Mouse (Mus musculus): ENCODE results near the gene Tmem186. TPM values are rescaled to one million over a fixed set of nuclear protein-coding genes. Genes with fewer than 3 reads are reported as not detected.

Tmem186 gene
- polyA plus RNA-seq, 1 experiment from 2014 or later = 25.4 TPM

GRCm38 (mm10) chr16:8673343-8673742, 35.8 kb upstream of the Tmem186 start:
- H3K36me3 ChIP-seq (replicated peaks) = 0 out of 2 replicates have a peak, but pooled peaks cover 5% of the 10 kb centered on the region
- ATAC-seq (ENCODE audit: low FRiP score) = no peak
- peaks cover 29% of the 10 kb centered on the region for H3K4me1 ChIP-seq
- WGBS = 78% methylated on average over 6 of the region's 6 CpGs
- H3K27me3 ChIP-seq = peaks cover 14% of the 10 kb centered on the region
- no peak overlapping the region for H3K9ac ChIP-seq
- no peak overlapping the region for H3K4me2 ChIP-seq
- no peak overlapping the region for H3K27ac ChIP-seq
- no peaks in the 10 kb centered on the region for H3K9me3 ChIP-seq
- no peak overlapping the region for H3K4me3 ChIP-seq (replicated peaks)

DNA sequence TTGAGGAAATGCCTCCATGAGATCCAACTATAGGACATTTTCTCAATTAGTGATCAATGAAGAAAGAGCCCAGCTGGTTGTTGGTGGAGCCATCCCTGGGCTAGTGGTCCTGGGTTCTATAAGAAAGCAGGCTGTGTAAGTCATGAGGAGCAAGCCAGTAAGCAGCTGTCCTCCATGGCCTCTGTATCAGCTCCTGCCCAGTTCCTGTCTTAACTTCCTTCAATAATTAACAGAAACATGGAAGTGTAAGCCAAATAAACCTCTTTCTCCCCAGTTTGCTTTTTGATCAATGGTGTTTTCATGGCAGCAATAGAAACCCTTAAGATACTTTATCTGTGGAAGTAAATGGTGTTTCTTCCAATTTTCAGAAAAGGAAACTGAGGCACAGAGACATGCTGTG, 35.3 kb upstream of the Tmem186 start:
- ATAC-seq (ENCODE audit: low FRiP score) = no peak
- Histone ChIP-seq H3K4me3 (replicated peaks) (peak overlapping the region; percentile 69; the same call in 1 of the 2 replicates), H3K9me3 (no peaks in the 10 kb centered on the region), H3K4me2 (peak overlapping the region; percentile 82; the same call in 1 of the 2 replicates), H3K36me3 (replicated peaks) (0 out of 2 replicates have a peak, but pooled peaks cover 5% of the 10 kb centered on the region), H3K9ac (no peak overlapping the region), H3K27me3 (peaks cover 14% of the 10 kb centered on the region), H3K27ac (no peak overlapping the region), H3K4me1 (peaks cover 34% of the 10 kb centered on the region)

- H3K4me2 ChIP-seq = peak overlapping the region; percentile 82
- H3K36me3 ChIP-seq (replicated peaks) = 0 out of 2 replicates have a peak, but pooled peaks cover 5% of the 10 kb centered on the region
- H3K4me1 ChIP-seq = peaks cover 39% of the 10 kb centered on the region
- WGBS = 2% methylated on average over 18 of the region's 18 CpGs
- peak overlapping the region; percentile 78; the same call in 1 of the 2 replicates for H3K27ac ChIP-seq
- peak overlapping the region; percentile 69 for H3K4me3 ChIP-seq (replicated peaks)
- no peak for ATAC-seq (ENCODE audit: low FRiP score)
- H3K9me3 ChIP-seq = no peaks in the 10 kb centered on the region
- H3K9ac ChIP-seq = peak overlapping the region; percentile 80
- peaks cover 14% of the 10 kb centered on the region for H3K27me3 ChIP-seq
These were observed 34.8 kb upstream of the Tmem186 start for GRCm38 (mm10) chr16:8672350-8672687.

DNA sequence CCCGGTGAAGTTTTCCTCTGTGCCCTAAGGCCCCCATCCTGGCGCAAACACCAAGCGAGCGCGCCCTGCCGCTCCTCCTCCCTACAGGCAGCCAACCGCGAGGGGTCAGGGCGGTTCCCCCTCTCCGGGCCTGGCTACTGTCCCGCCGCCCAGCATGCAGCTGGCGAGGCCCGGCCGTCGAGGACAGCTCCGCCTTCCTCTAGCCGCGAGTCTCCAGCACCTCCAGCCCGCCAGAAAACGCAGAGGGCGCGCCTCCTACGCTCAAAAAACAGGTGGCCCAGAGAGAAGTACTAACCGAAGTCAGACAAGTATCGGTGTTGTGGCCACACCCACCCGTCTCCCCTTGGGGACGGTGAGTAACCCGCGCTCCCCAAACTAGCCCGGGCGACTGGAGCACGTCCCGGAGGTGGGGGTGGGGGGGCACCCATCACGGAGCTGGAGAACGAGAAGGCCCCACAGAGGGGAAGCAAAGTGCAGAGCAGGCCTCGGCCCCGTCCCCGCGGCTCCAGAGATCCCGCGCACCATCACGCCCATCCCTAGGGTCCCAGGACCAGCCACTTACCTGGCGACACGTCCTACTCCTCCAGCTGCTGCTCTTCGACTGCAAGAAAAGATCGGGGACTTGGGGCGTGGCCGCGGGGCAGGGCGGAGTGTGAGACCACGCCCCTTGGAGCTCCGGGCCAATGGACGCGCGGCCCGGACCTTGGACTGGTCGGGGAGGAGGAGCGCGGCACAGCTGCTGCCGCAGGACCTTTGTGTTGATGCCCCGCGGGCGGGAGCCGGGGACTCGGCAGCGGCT, 34.2 kb upstream of the Tmem186 start, which contains the start of gene Carhsp1:
Gene Carhsp1 (minus strand): TSS at position 605 of the 799 bp plus-strand sequence.
- H3K9me3 ChIP-seq = no peaks in the 10 kb centered on the region
- H3K36me3 ChIP-seq (replicated peaks) = 0 out of 2 replicates have a peak, but pooled peaks cover 5% of the 10 kb centered on the region
- under 1% methylated on average over 65 of the region's 67 CpGs for WGBS
- H3K9ac ChIP-seq = peak within 1 kb of the TSS; percentile 80
- H3K4me2 ChIP-seq = peak within 1 kb of the TSS; percentile 82
- H3K27ac ChIP-seq = peak within 1 kb of the TSS; percentile 78
- H3K4me1 ChIP-seq = peaks cover 44% of the 10 kb centered on the region
- peaks cover 14% of the 10 kb centered on the region for H3K27me3 ChIP-seq
- ATAC-seq (ENCODE audit: low FRiP score) = peak; percentile 93
- H3K4me3 ChIP-seq (replicated peaks) = peak within 1 kb of the TSS; percentile 69

GRCm38 (mm10) chr16:8670041-8671035, 32.8 kb upstream of the Tmem186 start:
- H3K9ac ChIP-seq = peak overlapping the region; percentile 80
- 2% methylated on average over 14 of the region's 15 CpGs for WGBS
- peak; percentile 62 for ATAC-seq (ENCODE audit: low FRiP score)
- peak overlapping the region; percentile 69 for H3K4me3 ChIP-seq (replicated peaks)
- H3K36me3 ChIP-seq (replicated peaks) = 0 out of 2 replicates have a peak, but pooled peaks cover 5% of the 10 kb centered on the region
- H3K27me3 ChIP-seq = peaks cover 14% of the 10 kb centered on the region
- peak overlapping the region; percentile 78 for H3K27ac ChIP-seq
- peaks cover 58% of the 10 kb centered on the region for H3K4me1 ChIP-seq
- H3K9me3 ChIP-seq = no peaks in the 10 kb centered on the region
- H3K4me2 ChIP-seq = peak overlapping the region; percentile 82

DNA sequence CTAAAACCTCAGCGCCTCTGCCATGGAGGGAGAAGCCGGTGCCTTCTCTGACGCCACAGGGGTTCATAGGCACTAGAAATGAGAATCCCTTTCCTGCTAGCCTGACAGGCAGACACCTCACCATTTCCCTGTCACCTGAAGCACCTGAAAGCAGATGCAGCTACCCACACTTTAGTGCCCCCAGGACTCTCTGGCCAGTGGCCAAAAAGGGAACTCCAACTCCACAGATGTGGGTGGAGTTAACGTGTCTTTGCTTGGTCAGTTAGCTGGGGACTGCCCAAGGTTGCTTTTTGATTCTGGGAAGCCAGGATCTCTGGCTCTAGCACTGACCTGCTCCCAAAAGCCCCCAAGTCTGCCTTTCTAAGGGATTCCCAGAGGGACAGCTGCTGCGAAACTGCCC, 31.9 kb upstream of the Tmem186 start:
- Histone ChIP-seq H3K4me3 (replicated peaks) (peak overlapping the region; percentile 69), H3K9me3 (no peaks in the 10 kb centered on the region), H3K4me1 (peaks cover 58% of the 10 kb centered on the region), H3K9ac (peak overlapping the region; percentile 80; the same call in 1 of the 2 replicates), H3K27me3 (peaks cover 14% of the 10 kb centered on the region), H3K36me3 (replicated peaks) (peaks cover 5% of the 10 kb centered on the region; the same call in 1 of the 2 replicates), H3K27ac (peak overlapping the region; percentile 78), H3K4me2 (peak overlapping the region; percentile 82)
- ATAC-seq (ENCODE audit: low FRiP score) = no peak
- WGBS = 46% methylated on average over 5 of the region's 5 CpGs

DNA sequence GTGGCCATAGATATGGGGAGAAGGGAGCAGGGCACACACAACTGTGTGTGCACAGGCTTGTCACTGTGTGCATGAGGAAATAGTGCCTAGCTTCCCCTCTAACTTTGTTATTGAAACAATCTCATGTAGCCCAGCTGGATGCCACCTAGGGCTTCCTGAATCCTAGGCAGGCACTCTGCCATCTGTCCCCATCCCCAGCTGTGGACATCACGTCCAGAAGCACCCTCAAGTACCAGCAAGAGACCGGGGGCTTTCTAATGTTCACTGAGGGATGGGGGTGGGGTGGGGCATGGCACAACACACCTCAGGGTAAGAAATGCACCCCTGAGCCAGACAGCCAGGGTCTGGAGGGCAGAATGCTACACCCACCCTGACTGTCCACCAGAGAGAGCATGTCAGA, 30.9 kb upstream of the Tmem186 start:
- H3K27me3 ChIP-seq = peaks cover 4% of the 10 kb centered on the region
- no peak overlapping the region for H3K27ac ChIP-seq
- H3K36me3 ChIP-seq (replicated peaks) = peaks cover 12% of the 10 kb centered on the region
- H3K4me2 ChIP-seq = 0 out of 2 replicates have a peak overlapping the region, but pooled peaks have one; percentile 15
- H3K4me1 ChIP-seq = peaks cover 63% of the 10 kb centered on the region
- H3K9me3 ChIP-seq = no peaks in the 10 kb centered on the region
- no peak overlapping the region for H3K4me3 ChIP-seq (replicated peaks)
- H3K9ac ChIP-seq = peak overlapping the region; percentile 80; the same call in 1 of the 2 replicates
- 76% methylated on average over 2 of the region's 2 CpGs for WGBS
- no peak for ATAC-seq (ENCODE audit: low FRiP score)

DNA sequence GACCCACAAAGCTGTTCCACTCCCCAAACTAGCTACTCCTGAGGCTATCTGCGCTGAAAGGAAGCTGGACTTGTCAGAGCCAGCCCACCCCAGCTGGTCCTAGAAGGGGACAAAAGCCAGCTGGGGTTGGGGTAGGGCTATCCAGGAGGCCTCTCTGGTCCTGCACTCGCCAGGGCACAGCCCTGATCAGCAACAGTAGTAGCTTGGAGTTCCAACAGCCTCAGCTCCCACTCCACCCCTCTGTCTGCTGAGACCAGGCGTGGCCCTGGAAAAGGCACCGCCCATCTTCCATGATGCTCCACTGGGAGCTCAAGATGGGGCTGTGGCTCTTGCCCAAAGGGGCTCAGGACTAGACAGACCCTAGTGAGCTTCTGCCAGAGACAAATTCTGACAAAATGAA, 30.3 kb upstream of the Tmem186 start:
- no peak for ATAC-seq (ENCODE audit: low FRiP score)
- Histone ChIP-seq H3K4me1 (peaks cover 64% of the 10 kb centered on the region), H3K9ac (no peak overlapping the region), H3K27ac (no peak overlapping the region), H3K4me2 (peak overlapping the region; percentile 6; the same call in 1 of the 2 replicates), H3K36me3 (replicated peaks) (peaks cover 18% of the 10 kb centered on the region), H3K9me3 (no peaks in the 10 kb centered on the region), H3K4me3 (replicated peaks) (no peak overlapping the region), H3K27me3 (no peaks in the 10 kb centered on the region; the same call in 1 of the 2 replicates)
- WGBS = 78% methylated on average over 4 of the region's 4 CpGs

DNA sequence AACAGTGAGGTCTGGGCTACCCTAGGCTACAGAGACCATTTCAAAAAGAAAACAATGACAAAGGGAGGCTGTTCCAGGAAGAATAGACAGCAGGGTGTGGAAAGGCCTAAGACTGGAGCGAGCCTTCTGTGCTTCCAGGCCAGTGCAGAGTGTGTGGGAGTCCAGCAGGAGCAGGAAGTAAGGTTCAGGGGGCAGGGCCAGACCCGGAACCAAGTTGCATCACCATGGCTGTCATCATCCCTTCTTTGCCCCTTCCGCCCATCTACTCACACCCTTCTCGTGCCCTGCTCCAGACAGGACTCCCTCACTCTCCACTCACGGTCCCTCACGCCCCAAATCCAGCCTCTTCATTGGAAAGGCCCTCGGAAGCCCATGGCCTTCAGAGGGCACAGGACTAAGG, 29.7 kb upstream of the Tmem186 start:
- no peak overlapping the region for H3K9ac ChIP-seq
- peaks cover 64% of the 10 kb centered on the region for H3K4me1 ChIP-seq
- H3K9me3 ChIP-seq = no peaks in the 10 kb centered on the region
- H3K4me3 ChIP-seq (replicated peaks) = no peak overlapping the region
- H3K27ac ChIP-seq = no peak overlapping the region
- 86% methylated on average over 7 of the region's 7 CpGs for WGBS
- peak overlapping the region; percentile 6; the same call in 1 of the 2 replicates for H3K4me2 ChIP-seq
- ATAC-seq (ENCODE audit: low FRiP score) = no peak
- no peaks in the 10 kb centered on the region for H3K27me3 ChIP-seq
- H3K36me3 ChIP-seq (replicated peaks) = peaks cover 24% of the 10 kb centered on the region

- peaks cover 64% of the 10 kb centered on the region for H3K4me1 ChIP-seq
- no peak overlapping the region for H3K27ac ChIP-seq
- peaks cover 32% of the 10 kb centered on the region for H3K36me3 ChIP-seq (replicated peaks)
- 79% methylated on average over 2 of the region's 2 CpGs for WGBS
- H3K4me3 ChIP-seq (replicated peaks) = no peak overlapping the region
- ATAC-seq (ENCODE audit: low FRiP score) = no peak
- no peaks in the 10 kb centered on the region for H3K27me3 ChIP-seq
- H3K4me2 ChIP-seq = no peak overlapping the region
- no peak overlapping the region for H3K9ac ChIP-seq
- H3K9me3 ChIP-seq = no peaks in the 10 kb centered on the region
These were observed 28.9 kb upstream of the Tmem186 start for GRCm38 (mm10) chr16:8666452-8666851.

DNA sequence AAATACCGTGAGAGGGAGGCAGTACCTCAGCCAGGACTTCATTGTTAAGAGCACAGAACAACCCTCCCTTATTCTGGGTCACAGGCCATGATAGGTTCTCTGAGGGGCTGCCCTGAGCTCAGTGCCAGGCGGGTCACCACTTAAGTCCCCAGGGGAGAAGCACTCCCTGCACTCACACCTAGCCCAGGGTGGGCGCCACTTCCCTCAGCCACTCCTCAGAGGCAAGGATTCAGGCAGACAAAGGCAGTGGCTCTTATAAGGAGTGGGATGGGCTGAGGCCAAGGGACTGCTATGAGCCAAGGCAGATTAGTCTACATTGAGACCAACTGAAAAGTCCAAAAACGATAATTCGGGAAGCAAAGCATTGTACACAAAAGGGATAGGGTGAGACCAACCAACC, 27.9 kb upstream of the Tmem186 start:
- 81% methylated on average over 5 of the region's 5 CpGs for WGBS
- no peak for ATAC-seq (ENCODE audit: low FRiP score)
- no peaks in the 10 kb centered on the region for H3K9me3 ChIP-seq
- H3K27me3 ChIP-seq = no peaks in the 10 kb centered on the region
- H3K9ac ChIP-seq = no peak overlapping the region
- peaks cover 41% of the 10 kb centered on the region for H3K36me3 ChIP-seq (replicated peaks)
- no peak overlapping the region for H3K27ac ChIP-seq
- no peak overlapping the region for H3K4me3 ChIP-seq (replicated peaks)
- H3K4me1 ChIP-seq = peaks cover 55% of the 10 kb centered on the region
- no peak overlapping the region for H3K4me2 ChIP-seq

Measured in forebrain, embryonic 12.5 days (tissue).